Mouse (Mus musculus): ENCODE data around the gene Mcm7. TPM values are rescaled to one million over a fixed set of nuclear protein-coding genes. Genes with fewer than 3 reads are reported as not detected.

The Mcm7 gene
- total and polyA plus RNA-seq, 3 experiments, result 202 to 565 (median 255) TPM

GRCm38 (mm10) chr5:138160842-138161665 lies 11.2 kb downstream of the Mcm7 start, which contains the start of gene Cops6 (continued):
- TF ChIP-seq ELF1 (IDR thresholded peaks at IDR 0.05; ENCODE audit: low read depth, low read length), result peak; percentile 72
- peak; percentile 56; the same call in 1 of the 2 replicates for TF ChIP-seq ZNF384 (IDR thresholded peaks at IDR 0.05; ENCODE audit: low read depth, low read length)
- TF ChIP-seq GABPA (IDR thresholded peaks at IDR 0.05; ENCODE audit: low read depth, low read length), result no peak
- TF ChIP-seq ETS1 (IDR thresholded peaks at IDR 0.05; ENCODE audit: low read depth, low read length), result no peak

- Histone ChIP-seq H3K79me2 (ENCODE audit: control insufficient read depth, insufficient read depth, low read length, poor library complexity) (peaks cover 9% of the 10 kb centered on the region), H3K4me3 (ENCODE audit: control insufficient read depth in 1 of 2, insufficient read depth in 1 of 2, low read depth in 2 of 2, low read length in 2 of 2) (peak overlapping the region; percentile 78 to 91), H3K27ac (ENCODE audit: control insufficient read depth, low read depth, low read length) (no peak overlapping the region)
Observed at GRCm38 (mm10) chr5:138160224-138160762, 11.9 kb downstream of the Mcm7 start.

GRCm38 (mm10) chr5:138155443-138155976 lies 16.7 kb downstream of the Mcm7 start, which contains the start of gene Zfp113:
Gene Zfp113, minus strand, starts transcription at chr5:138155744.
- Histone ChIP-seq H3K4me1 (ENCODE audit: control insufficient read depth in 1 of 2, insufficient read depth in 2 of 2, low read length in 2 of 2) (peaks cover 0 to 4% of the 10 kb centered on the region in 2 experiments; a peak in 1 of 4 replicates), H3K79me2 (ENCODE audit: control insufficient read depth, insufficient read depth, low read length, poor library complexity) (peaks cover 5% of the 10 kb centered on the region), H3K27ac (ENCODE audit: control insufficient read depth, low read depth, low read length) (peak within 1 kb of the TSS; percentile 70), H3K36me3 (ENCODE audit: control insufficient read depth in 1 of 2, insufficient read depth in 2 of 2, low read length in 2 of 2) (peaks cover 0 to 3% of the 10 kb centered on the region in 2 experiments; a peak in 3 of 4 replicates), H3K4me3 (ENCODE audit: control insufficient read depth in 1 of 2, insufficient read depth in 1 of 2, low read depth in 2 of 2, low read length in 2 of 2) (peak within 1 kb of the TSS; percentile 79 to 96), H3K9me3 (replicated peaks; ENCODE audit: insufficient read depth, low read length) (no peaks in the 10 kb centered on the region), H3K27me3 (ENCODE audit: control insufficient read depth in 1 of 2, insufficient read depth in 2 of 2, low read length in 2 of 2) (no peaks in the 10 kb centered on the region), H3K9ac (ENCODE audit: control insufficient read depth, low read depth, low read length, poor library complexity, severe bottlenecking) (peak within 1 kb of the TSS; percentile 90)
- peak; percentile 98 for DNase-seq (ENCODE audit: low read depth, low spot score)
- TF ChIP-seq KAT2A (conservative IDR thresholded peaks at IDR 0.05; ENCODE audit: low read depth, low read length) (peak; percentile 85), GABPA (IDR thresholded peaks at IDR 0.05; ENCODE audit: low read depth, low read length) (peak; percentile 70; the same call in 1 of the 2 replicates), POLR2AphosphoS2 (IDR thresholded peaks at IDR 0.05; ENCODE audit: low read length) (peak; percentile 60; the same call in 1 of the 2 replicates), USF2 (IDR thresholded peaks at IDR 0.05; ENCODE audit: borderline replicate concordance in 1 of 2, insufficient read depth in 1 of 2, low read depth in 1 of 2, low read length in 2 of 2) (no peak), JUND (IDR thresholded peaks at IDR 0.05; ENCODE audit: low read depth, low read length) (no peak), MAZ (IDR thresholded peaks at IDR 0.05; ENCODE audit: low read depth, low read length) (peak; percentile 97), USF1 (IDR thresholded peaks at IDR 0.05; ENCODE audit: low read depth, low read length) (no peak; the same call in 1 of the 2 replicates), CTCF (IDR thresholded peaks at IDR 0.05 in 2 of 3, conservative IDR thresholded peaks at IDR 0.05 in 1 of 3; ENCODE audit: control insufficient read depth in 1 of 3, insufficient read depth in 1 of 3, low read depth in 2 of 3, low read length in 3 of 3, poor library complexity in 1 of 3, severe bottlenecking in 1 of 3) (peak; percentile 85 to 97 (median 86)), NELFE (IDR thresholded peaks at IDR 0.05; ENCODE audit: low read depth, low read length) (peak; percentile 89), SIN3A (IDR thresholded peaks at IDR 0.05; ENCODE audit: low read length) (peak; percentile 99), MXI1 (IDR thresholded peaks at IDR 0.05; ENCODE audit: low read depth, low read length) (peak; percentile 95), GATA1 (IDR thresholded peaks at IDR 0.05; ENCODE audit: low read depth, low read length) (no peak), TBP (IDR thresholded peaks at IDR 0.05; ENCODE audit: low read depth, low read length) (peak; percentile 86), ZC3H11A (IDR thresholded peaks at IDR 0.05; ENCODE audit: low read depth, low read length) (peak; percentile 39; the same call in 1 of the 2 replicates), TAL1 (IDR thresholded peaks at IDR 0.05; ENCODE audit: low read length) (no peak), RAD21 (IDR thresholded peaks at IDR 0.05; ENCODE audit: low read depth, low read length) (peak; percentile 59), ELF1 (IDR thresholded peaks at IDR 0.05; ENCODE audit: low read depth, low read length) (peak; percentile 87), POLR2A (IDR thresholded peaks at IDR 0.05; ENCODE audit: control insufficient read depth in 1 of 2, insufficient read depth in 1 of 2, low read depth in 1 of 2, low read length in 2 of 2, poor library complexity in 1 of 2) (peak; percentile 43 to 86; a peak in 2 of 4 replicates), CHD1 (IDR thresholded peaks at IDR 0.05; ENCODE audit: low read depth, low read length) (no peak)

More at GRCm38 (mm10) chr5:138160224-138160762, 11.9 kb downstream of the Mcm7 start:
- peaks cover 0 to 3% of the 10 kb centered on the region in 2 experiments; a peak in 1 of 4 replicates for H3K4me1 ChIP-seq (ENCODE audit: control insufficient read depth in 1 of 2, insufficient read depth in 2 of 2, low read length in 2 of 2)
- TF ChIP-seq MXI1 (IDR thresholded peaks at IDR 0.05; ENCODE audit: low read depth, low read length), result no peak
- TF ChIP-seq ZKSCAN1 (IDR thresholded peaks at IDR 0.05; ENCODE audit: low read depth, low read length), result no peak
- TF ChIP-seq TCF12 (IDR thresholded peaks at IDR 0.05; ENCODE audit: low read depth, low read length), result no peak
- no peak for TF ChIP-seq POLR2AphosphoS2 (IDR thresholded peaks at IDR 0.05; ENCODE audit: low read length)
- TF ChIP-seq CHD1 (IDR thresholded peaks at IDR 0.05; ENCODE audit: low read depth, low read length), result no peak
- TF ChIP-seq UBTF (IDR thresholded peaks at IDR 0.05; ENCODE audit: borderline replicate concordance, insufficient read depth, low read depth, low read length), result no peak
- no peak for TF ChIP-seq GATA1 (IDR thresholded peaks at IDR 0.05; ENCODE audit: low read depth, low read length)
- TF ChIP-seq ELF1 (IDR thresholded peaks at IDR 0.05; ENCODE audit: low read depth, low read length), result no peak
- TF ChIP-seq E2F4 (IDR thresholded peaks at IDR 0.05; ENCODE audit: borderline replicate concordance, low read depth, low read length), result no peak
- no peak for TF ChIP-seq HCFC1 (IDR thresholded peaks at IDR 0.05; ENCODE audit: low read depth, low read length)
- TF ChIP-seq TBP (IDR thresholded peaks at IDR 0.05; ENCODE audit: low read depth, low read length), result no peak
- TF ChIP-seq ZMIZ1 (IDR thresholded peaks at IDR 0.05; ENCODE audit: low read depth, low read length), result no peak
- TF ChIP-seq SIN3A (IDR thresholded peaks at IDR 0.05; ENCODE audit: low read length), result no peak
- TF ChIP-seq CTCF (IDR thresholded peaks at IDR 0.05 in 2 of 3, conservative IDR thresholded peaks at IDR 0.05 in 1 of 3; ENCODE audit: control insufficient read depth in 1 of 3, insufficient read depth in 1 of 3, low read depth in 2 of 3, low read length in 3 of 3, poor library complexity in 1 of 3, severe bottlenecking in 1 of 3), result no peak
- peak overlapping the region; percentile 61 for H3K9ac ChIP-seq (ENCODE audit: control insufficient read depth, low read depth, low read length, poor library complexity, severe bottlenecking)
- no peaks in the 10 kb centered on the region for H3K9me3 ChIP-seq (replicated peaks; ENCODE audit: insufficient read depth, low read length)
- DNase-seq (ENCODE audit: low read depth, low spot score), result peak; percentile 53
- H3K27me3 ChIP-seq (ENCODE audit: control insufficient read depth in 1 of 2, insufficient read depth in 2 of 2, low read length in 2 of 2), result no peaks in the 10 kb centered on the region
- H3K36me3 ChIP-seq (ENCODE audit: control insufficient read depth in 1 of 2, insufficient read depth in 2 of 2, low read length in 2 of 2), result peaks cover 3 to 7% of the 10 kb centered on the region in 2 experiments; a peak in 1 of 4 replicates
